Mouse (Mus musculus) ES-E14 (cell line): Measurements from ENCODE around the gene Smad9. TPM values are rescaled to one million over a fixed set of nuclear protein-coding genes. Genes with fewer than 3 reads are reported as not detected.

ENCODE experiments used
- DNase-seq: peaks from one replicate; pipeline ENCODE4 v3.0.0-alpha.2; 2013; ENCODE audit warnings: low read depth, low spot score
- H3K27ac ChIP-seq: 2 replicates; pipeline ENCODE4 v1.5.1; 2012; ENCODE audit warnings: low read depth, mild to moderate bottlenecking, low read length, moderate library complexity, mixed read lengths; ENCODE audit not compliant: poor library complexity, insufficient read depth, severe bottlenecking
- H3K36me3 ChIP-seq: 2 replicates; pipeline ENCODE4 v1.6.1; 2012; ENCODE audit warnings: mild to moderate bottlenecking, low read length, moderate library complexity, mixed read lengths; ENCODE audit not compliant: control insufficient read depth, poor library complexity, insufficient read depth, severe bottlenecking
- H3K4me1 ChIP-seq, 2 experiments: fragments of 150-350 bp in 1 of 2; sonication (generic) in 1 of 2; 2 replicates each; pipeline ENCODE4 v1.6.1; 2012; ENCODE audit warnings: low read length in 2 of 2, mild to moderate bottlenecking in 1 of 2, mixed read lengths in 1 of 2; ENCODE audit not compliant: control insufficient read depth in 2 of 2, insufficient read depth in 2 of 2, poor library complexity in 1 of 2
- H3K4me3 ChIP-seq, 2 experiments: fragments of 150-350 bp in 1 of 2; sonication (generic) in 1 of 2; 2 replicates each; pipeline ENCODE4 v1.5.1; 2012; ENCODE audit warnings: low read length in 2 of 2, low read depth in 1 of 2, mild to moderate bottlenecking in 1 of 2, mixed read lengths in 1 of 2; ENCODE audit not compliant: insufficient read depth in 1 of 2, poor library complexity in 1 of 2, severe bottlenecking in 1 of 2
- H3K9ac ChIP-seq: 2 replicates; pipeline ENCODE4 v1.6.1; 2012; ENCODE audit warnings: low read depth, mild to moderate bottlenecking, low read length, mixed read lengths; ENCODE audit not compliant: poor library complexity, insufficient read depth, severe bottlenecking
- H3K9me3 ChIP-seq: fragments of 150-350 bp; sonication (generic); 2 replicates; pipeline ENCODE4 v1.6.1; 2012; ENCODE audit warnings: low read depth, mild to moderate bottlenecking, low read length; ENCODE audit not compliant: control insufficient read depth, insufficient read depth
- CHD2 ChIP-seq: IDR thresholded peaks from 2 replicates; pipeline ENCODE4 v1.6.1; 2014; ENCODE audit warnings: mild to moderate bottlenecking, low read depth, low read length, inconsistent platforms
- HCFC1 ChIP-seq: IDR thresholded peaks from 2 replicates; pipeline ENCODE4 v1.6.1; 2012; ENCODE audit warnings: low read length, inconsistent platforms, borderline replicate concordance; ENCODE audit not compliant: insufficient read depth
- MAFK ChIP-seq: IDR thresholded peaks from 2 replicates; pipeline ENCODE4 v1.6.1; 2014; ENCODE audit warnings: mild to moderate bottlenecking, low read depth, low read length, inconsistent platforms; ENCODE audit not compliant: insufficient read depth
- ZC3H11A ChIP-seq: IDR thresholded peaks from 2 replicates; pipeline ENCODE4 v1.6.1; 2012; ENCODE audit warnings: low read depth, mild to moderate bottlenecking, inconsistent platforms, low read length, borderline replicate concordance
- ZNF384 ChIP-seq: IDR thresholded peaks from 2 replicates; pipeline ENCODE4 v1.6.1; 2012; ENCODE audit warnings: low read depth, low read length, inconsistent platforms
- in situ Hi-C, 2 experiments: fragments of 600-800 bp; cut with MboI; formaldehyde crosslinking; loops; one replicate each; pipeline ENCODE4 v1.15.1; 2025; ENCODE audit warnings: low sequenced_read_pairs in 2 of 2, inconsistent platforms in 1 of 2; ENCODE audit not compliant: unreplicated experiment in 2 of 2
- total RNA-seq: library from RNA; depleted of rRNA; stranded (reverse); fragments of 300-350 nt; gene quantifications from 2 replicates; pipeline ENCODE4 v1.2.3, GENCODE M21; 2012; rRNA removed

Smad9 gene
- 0.26 and 0.54 TPM in 2 replicates for total RNA-seq

- in situ Hi-C loops = no loop called here
- peak within 1 kb of the TSS; percentile 46 for H3K9ac ChIP-seq
- no peak for DNase-seq
- no peaks in the 10 kb centered on the region for H3K36me3 ChIP-seq
- peak within 1 kb of the TSS; percentile 66 to 74 for H3K4me3 ChIP-seq
- TF ChIP-seq MAFK (no peak), CHD2 (no peak), ZNF384 (no peak), ZC3H11A (no peak), HCFC1 (no peak)
- H3K9me3 ChIP-seq = no peaks in the 10 kb centered on the region
- H3K27ac ChIP-seq = no peak within 1 kb of the TSS
- H3K4me1 ChIP-seq = peaks cover 0 to 2% of the 10 kb centered on the region in 2 experiments; a peak in 1 of 4 replicates
Observed at GRCm38 (mm10) chr3:54755145-54756041, at the start of gene Smad9. Gene Smad9 (plus strand): TSS chr3:54755582.

DNA sequence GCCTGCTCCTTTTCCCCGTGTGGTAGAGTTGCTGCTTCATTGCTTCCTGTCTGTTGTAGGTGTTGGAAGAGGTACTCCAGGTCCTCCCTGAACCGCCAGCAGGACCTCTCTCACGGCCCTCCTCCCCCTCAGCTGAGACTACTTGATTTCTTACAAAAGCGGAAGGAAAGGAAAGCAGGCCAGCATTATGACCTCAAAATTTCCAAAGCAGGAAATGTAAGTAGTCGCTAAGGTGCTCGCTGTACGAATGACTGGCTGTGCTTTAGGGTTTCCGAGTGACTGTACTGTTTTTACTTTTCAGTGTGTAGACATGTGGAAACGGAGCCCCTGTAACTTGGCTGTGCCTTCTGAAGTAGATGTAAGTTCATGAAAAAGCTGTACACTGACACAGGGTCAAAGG is 46.4 kb upstream of the Smad9 start:
- no peak overlapping the region for H3K4me3 ChIP-seq
- in situ Hi-C loops = no loop called here
- TF ChIP-seq CHD2 (no peak), ZC3H11A (no peak), MAFK (no peak), ZNF384 (no peak), HCFC1 (no peak)
- no peak for DNase-seq
- no peaks in the 10 kb centered on the region for H3K9me3 ChIP-seq
- no peak overlapping the region for H3K9ac ChIP-seq
- H3K4me1 ChIP-seq = no peaks in the 10 kb centered on the region
- H3K27ac ChIP-seq = no peak overlapping the region
- peaks cover 40% of the 10 kb centered on the region for H3K36me3 ChIP-seq

- no peak within 1 kb of the TSS for H3K4me3 ChIP-seq
- H3K27ac ChIP-seq = no peak within 1 kb of the TSS
- H3K9ac ChIP-seq = no peak within 1 kb of the TSS
- H3K9me3 ChIP-seq = no peaks in the 10 kb centered on the region
- no peak for DNase-seq
- H3K36me3 ChIP-seq = peaks cover 40% of the 10 kb centered on the region
- no peaks in the 10 kb centered on the region for H3K4me1 ChIP-seq
- in situ Hi-C loops = no loop called here
- no peak for TF ChIP-seq HCFC1
- TF ChIP-seq ZNF384 = no peak
- no peak for TF ChIP-seq MAFK
- no peak for TF ChIP-seq ZC3H11A
- no peak for TF ChIP-seq CHD2
Observed at GRCm38 (mm10) chr3:54714253-54714652, 41.1 kb upstream of the Smad9 start, which contains the start of gene Gm21958. Gene Gm21958 (minus strand): TSS chr3:54714353.

- Histone ChIP-seq H3K4me1 (no peaks in the 10 kb centered on the region), H3K4me3 (no peak overlapping the region), H3K9ac (no peak overlapping the region), H3K36me3 (peaks cover 35% of the 10 kb centered on the region), H3K9me3 (no peaks in the 10 kb centered on the region), H3K27ac (no peak overlapping the region)
- TF ChIP-seq CHD2 (no peak), HCFC1 (no peak), ZNF384 (no peak), MAFK (no peak), ZC3H11A (no peak)
- in situ Hi-C loops = no loop called here
- DNase-seq = no peak
Observed at GRCm38 (mm10) chr3:54715461-54715860, 39.9 kb upstream of the Smad9 start.

DNA sequence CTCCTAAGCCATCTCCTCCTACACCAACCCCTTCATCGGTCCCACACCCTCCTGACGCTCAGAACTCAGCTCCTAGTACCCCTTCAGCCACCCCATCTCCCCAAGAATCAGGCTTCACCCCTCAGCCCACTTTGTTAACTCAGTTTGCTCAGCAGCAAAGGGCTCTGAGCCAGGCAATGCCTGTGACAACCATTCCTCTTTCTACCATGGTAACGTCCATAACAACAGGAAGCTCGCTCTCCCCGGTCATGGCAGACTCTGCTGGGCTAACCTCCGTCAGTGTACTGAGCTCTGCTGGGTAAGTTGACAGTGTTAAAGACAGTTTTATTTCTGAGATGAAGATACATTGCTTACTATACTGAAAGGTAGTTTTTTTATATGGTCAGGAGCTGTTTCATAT is 38.0 kb upstream of the Smad9 start:
- in situ Hi-C loops = no loop called here
- Histone ChIP-seq H3K4me1 (no peaks in the 10 kb centered on the region), H3K9ac (no peak overlapping the region), H3K36me3 (peaks cover 27% of the 10 kb centered on the region), H3K27ac (no peak overlapping the region), H3K4me3 (no peak overlapping the region), H3K9me3 (no peaks in the 10 kb centered on the region)
- no peak for TF ChIP-seq CHD2
- TF ChIP-seq ZC3H11A = no peak
- TF ChIP-seq HCFC1 = no peak
- no peak for TF ChIP-seq ZNF384
- TF ChIP-seq MAFK = no peak
- DNase-seq = no peak
